Mouse (Mus musculus) cortical plate, adult 2 months (tissue): ENCODE measurements around the gene Ncln.

Source experiments
- CTCF ChIP-seq: fragments of 200-500 bp; IDR thresholded peaks from 2 replicates; pipeline ENCODE4 v1.5.1; 2011; ENCODE audit warnings: mild to moderate bottlenecking, control low read depth, low read length; ENCODE audit not compliant: insufficient read depth; ENCODE audit errors: extremely low read depth
- POLR2A ChIP-seq: fragments of 200-500 bp; IDR thresholded peaks from 2 replicates; pipeline ENCODE4 v1.6.1; 2011; ENCODE audit warnings: mild to moderate bottlenecking, low read length, control low read depth; ENCODE audit not compliant: insufficient read depth; ENCODE audit errors: extremely low read depth

- TF ChIP-seq POLR2A: no peak
- no peak for TF ChIP-seq CTCF
These were observed 23.2 kb upstream of the Ncln start for GRCm38 (mm10) chr10:81519227-81519977.
